Mouse (Mus musculus) stomach, embryonic 16.5 days (tissue): ENCODE measurements at regions not wholly inside any gene's neighbourhood (a gene's known extent, or its start where the extent isn't known, plus 50 kb on each side); places are given as distances from the start of the nearest gene placed in this dataset.

Experiments
- ATAC-seq: fragments of 200-750 bp; cut with Nextera tagmentation; 2 replicates; pipeline ENCODE4 v1.8.0; 2017; ENCODE audit warnings: moderate number of reproducible peaks, moderate TSS enrichment; ENCODE audit not compliant: insufficient read depth, low FRiP score
- H3K27ac ChIP-seq: fragments of 300-500 bp; sonication (generic); 2 replicates; pipeline ENCODE4 v1.5.1; 2014; ENCODE audit warnings: low read length
- H3K27me3 ChIP-seq: fragments of 300-500 bp; sonication (generic); 2 replicates; pipeline ENCODE4 v1.6.1; 2014; ENCODE audit warnings: low read length, control low read depth, mixed read lengths; ENCODE audit not compliant: control insufficient read depth, insufficient read depth
- H3K36me3 ChIP-seq: fragments of 300-500 bp; sonication (generic); 2 replicates; pipeline ENCODE4 v1.6.1; 2014; ENCODE audit warnings: low read length; ENCODE audit not compliant: control insufficient read depth, insufficient read depth
- H3K4me1 ChIP-seq: fragments of 300-500 bp; sonication (generic); 2 replicates; pipeline ENCODE4 v1.6.1; 2014; ENCODE audit warnings: low read length, control low read depth, mixed read lengths; ENCODE audit not compliant: control insufficient read depth, insufficient read depth
- H3K4me2 ChIP-seq: fragments of 300-500 bp; sonication (generic); 2 replicates; pipeline ENCODE4 v1.6.1; 2014; ENCODE audit warnings: low read depth, low read length, mixed read lengths
- H3K4me3 ChIP-seq: fragments of 300-500 bp; sonication (generic); replicated peaks from 2 replicates; pipeline ENCODE4 v1.5.1; 2014; ENCODE audit warnings: mild to moderate bottlenecking, low read length
- H3K9ac ChIP-seq: fragments of 300-500 bp; sonication (generic); 2 replicates; pipeline ENCODE4 v1.6.1; 2014; ENCODE audit warnings: low read length
- H3K9me3 ChIP-seq: fragments of 300-500 bp; sonication (generic); replicated peaks from 2 replicates; pipeline ENCODE4 v1.6.1; 2016; ENCODE audit warnings: low read length, control low read depth; ENCODE audit not compliant: control insufficient read depth
- WGBS: fragments of 180-500 bp; shearing (Covaris S2); extraction: QIAGEN DNeasy Blood & Tissue Kit; methylation state at CpG from one replicate; pipeline ENCODE4 v1.1.7; 2014; 5-methylcytosine and 5-hydroxymethylcytosine counted together

DNA sequence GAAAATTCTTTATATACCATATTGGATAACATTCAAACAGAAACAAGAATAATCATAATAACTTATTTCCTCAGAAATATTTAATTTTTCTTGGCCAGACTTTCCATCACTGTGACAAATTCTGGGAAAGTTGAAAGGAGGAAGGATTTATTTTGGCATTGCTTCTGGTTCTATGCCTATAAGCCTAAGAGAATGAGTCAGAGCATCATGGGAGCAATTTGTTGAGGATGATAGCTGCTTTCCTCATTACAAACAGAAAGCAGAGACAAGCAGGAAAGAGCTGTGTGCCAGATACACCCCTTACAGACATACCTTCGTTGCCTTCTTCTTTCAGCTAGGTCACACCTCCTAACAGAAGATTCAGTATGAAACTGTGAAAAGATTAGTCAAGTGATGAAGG lies 115.3 kb downstream of the Rgs21 start:
- H3K4me3 ChIP-seq = no peak overlapping the region
- H3K36me3 ChIP-seq = no peaks in the 10 kb centered on the region
- no peak overlapping the region for H3K4me2 ChIP-seq
- no peak for ATAC-seq
- H3K9me3 ChIP-seq = no peaks in the 10 kb centered on the region
- H3K27me3 ChIP-seq = no peaks in the 10 kb centered on the region
- no peak overlapping the region for H3K27ac ChIP-seq
- no peaks in the 10 kb centered on the region for H3K4me1 ChIP-seq
- WGBS = 31% methylated on average over 1 of the region's 1 CpGs
- H3K9ac ChIP-seq = no peak overlapping the region

- 59% methylated on average over 1 of the region's 1 CpGs for WGBS
- no peaks in the 10 kb centered on the region for H3K27me3 ChIP-seq
- H3K36me3 ChIP-seq = no peaks in the 10 kb centered on the region
- no peak overlapping the region for H3K4me3 ChIP-seq
- H3K9ac ChIP-seq = no peak overlapping the region
- H3K4me2 ChIP-seq = no peak overlapping the region
- no peak for ATAC-seq
- H3K27ac ChIP-seq = no peak overlapping the region
- H3K9me3 ChIP-seq = no peaks in the 10 kb centered on the region
- H3K4me1 ChIP-seq = no peaks in the 10 kb centered on the region
These were observed 115.7 kb downstream of the Rgs21 start for GRCm38 (mm10) chr1:144451731-144452130.

DNA sequence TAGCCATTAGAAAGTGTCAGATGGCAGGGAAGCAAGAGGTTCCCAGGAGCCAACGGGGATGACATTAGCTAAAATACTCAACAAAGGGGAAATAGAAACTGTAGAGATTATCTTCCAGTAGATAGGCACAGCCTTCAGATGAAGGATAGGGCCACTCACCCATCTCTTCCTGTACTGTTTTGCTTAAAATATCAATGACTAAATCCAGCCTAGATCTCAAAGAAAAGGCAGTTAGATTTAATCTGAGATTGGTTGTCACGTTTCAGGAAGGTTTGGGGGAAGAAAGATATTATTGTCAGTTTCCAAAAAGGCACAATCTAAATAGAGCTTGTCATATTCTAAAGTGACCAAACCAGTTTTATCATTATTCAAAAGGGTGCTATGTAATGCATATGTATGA lies 130.8 kb downstream of the Rgs21 start:
- H3K27ac ChIP-seq = no peak overlapping the region
- H3K4me2 ChIP-seq = no peak overlapping the region
- H3K9me3 ChIP-seq = no peaks in the 10 kb centered on the region
- WGBS = 69% methylated on average over 2 of the region's 2 CpGs
- H3K4me3 ChIP-seq = no peak overlapping the region
- no peak overlapping the region for H3K9ac ChIP-seq
- no peaks in the 10 kb centered on the region for H3K36me3 ChIP-seq
- no peaks in the 10 kb centered on the region for H3K27me3 ChIP-seq
- H3K4me1 ChIP-seq = no peaks in the 10 kb centered on the region
- no peak for ATAC-seq

DNA sequence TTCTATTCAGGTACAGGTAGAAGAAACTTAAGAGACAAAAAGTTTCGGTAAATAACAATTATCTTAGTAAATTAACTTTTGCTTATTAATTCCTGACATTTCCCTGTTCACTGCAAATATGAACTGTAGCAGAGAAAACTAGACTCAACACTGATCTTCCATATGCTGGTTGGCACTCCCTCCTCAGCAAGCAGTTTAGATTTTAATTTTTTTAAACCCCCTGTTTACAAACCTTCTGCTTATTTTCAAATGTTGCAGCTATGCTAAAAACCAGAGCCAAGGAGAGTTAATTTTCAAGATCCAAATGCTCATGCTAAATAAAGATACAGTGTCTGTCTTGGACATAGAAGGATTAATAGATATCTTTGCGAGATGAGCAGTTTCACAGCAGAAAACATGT lies 134.7 kb downstream of the Rgs21 start:
- Histone ChIP-seq H3K27me3 (no peaks in the 10 kb centered on the region), H3K4me3 (no peak overlapping the region), H3K9ac (no peak overlapping the region), H3K27ac (no peak overlapping the region), H3K4me2 (no peak overlapping the region), H3K4me1 (no peaks in the 10 kb centered on the region), H3K36me3 (no peaks in the 10 kb centered on the region), H3K9me3 (no peaks in the 10 kb centered on the region)
- WGBS = 81% methylated on average over 2 of the region's 2 CpGs
- ATAC-seq = no peak

DNA sequence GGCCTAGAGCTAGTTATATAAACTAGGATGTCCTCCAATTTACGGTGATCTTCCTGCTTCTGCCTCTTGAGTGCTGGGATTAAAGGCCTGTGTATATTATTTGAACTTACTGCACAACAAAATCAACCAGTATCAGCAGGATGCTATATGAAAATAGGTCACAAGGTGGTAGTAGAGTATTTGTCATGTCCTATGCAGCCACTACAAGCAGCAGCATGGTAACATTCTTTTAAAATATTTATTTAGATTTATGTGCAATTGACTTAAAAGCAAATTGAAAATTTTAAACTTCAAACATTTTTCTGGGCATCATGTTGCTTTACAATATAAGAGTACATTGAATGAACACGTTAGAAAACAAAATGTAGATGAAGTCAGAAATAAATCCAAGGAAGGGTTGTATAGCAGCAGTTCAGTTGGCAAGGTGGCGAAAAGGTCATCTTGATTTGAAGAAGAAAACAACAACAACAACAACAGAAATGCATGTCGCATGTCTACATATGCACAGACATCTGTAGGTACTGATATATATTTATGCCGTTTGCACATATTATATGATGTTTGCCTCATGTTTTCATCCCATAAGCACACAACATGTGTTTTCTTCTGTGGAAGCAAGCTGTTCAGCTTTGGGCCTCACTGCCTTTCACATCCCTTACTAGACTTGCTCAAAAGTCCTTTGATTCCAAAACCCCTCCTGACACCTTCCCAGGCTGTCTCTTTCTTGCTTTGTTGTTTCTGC lies 135.8 kb downstream of the Rgs21 start:
- no peaks in the 10 kb centered on the region for H3K4me1 ChIP-seq
- H3K4me2 ChIP-seq = no peak overlapping the region
- H3K4me3 ChIP-seq = no peak overlapping the region
- H3K9ac ChIP-seq = no peak overlapping the region
- no peak overlapping the region for H3K27ac ChIP-seq
- no peaks in the 10 kb centered on the region for H3K36me3 ChIP-seq
- no peak for ATAC-seq
- no peaks in the 10 kb centered on the region for H3K9me3 ChIP-seq
- WGBS = 80% methylated on average over 5 of the region's 5 CpGs
- H3K27me3 ChIP-seq = no peaks in the 10 kb centered on the region

DNA sequence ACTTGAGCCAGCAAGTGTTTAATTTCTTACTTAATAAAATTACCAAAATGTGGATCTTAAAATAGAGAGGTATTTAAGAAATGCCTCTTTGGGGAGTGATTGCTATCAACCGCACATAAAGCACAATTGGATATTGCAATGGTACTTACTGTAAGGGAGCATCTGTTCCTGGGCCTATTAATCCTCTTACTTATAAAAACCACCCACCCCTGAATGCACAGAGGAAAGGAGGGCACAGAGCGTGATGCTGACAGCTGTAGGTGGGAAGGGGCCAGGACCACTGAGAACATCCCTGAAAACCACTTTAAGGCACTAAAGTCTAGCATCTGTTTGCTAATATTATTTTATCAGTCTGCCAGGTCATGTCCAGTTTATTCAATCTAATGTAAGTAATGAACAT lies 146.1 kb downstream of the Rgs21 start:
- Histone ChIP-seq H3K9ac (no peak overlapping the region), H3K4me3 (no peak overlapping the region), H3K4me1 (no peaks in the 10 kb centered on the region), H3K27ac (no peak overlapping the region), H3K27me3 (no peaks in the 10 kb centered on the region), H3K4me2 (no peak overlapping the region), H3K36me3 (no peaks in the 10 kb centered on the region), H3K9me3 (no peaks in the 10 kb centered on the region)
- no peak for ATAC-seq
- WGBS = 72% methylated on average over 2 of the region's 2 CpGs

DNA sequence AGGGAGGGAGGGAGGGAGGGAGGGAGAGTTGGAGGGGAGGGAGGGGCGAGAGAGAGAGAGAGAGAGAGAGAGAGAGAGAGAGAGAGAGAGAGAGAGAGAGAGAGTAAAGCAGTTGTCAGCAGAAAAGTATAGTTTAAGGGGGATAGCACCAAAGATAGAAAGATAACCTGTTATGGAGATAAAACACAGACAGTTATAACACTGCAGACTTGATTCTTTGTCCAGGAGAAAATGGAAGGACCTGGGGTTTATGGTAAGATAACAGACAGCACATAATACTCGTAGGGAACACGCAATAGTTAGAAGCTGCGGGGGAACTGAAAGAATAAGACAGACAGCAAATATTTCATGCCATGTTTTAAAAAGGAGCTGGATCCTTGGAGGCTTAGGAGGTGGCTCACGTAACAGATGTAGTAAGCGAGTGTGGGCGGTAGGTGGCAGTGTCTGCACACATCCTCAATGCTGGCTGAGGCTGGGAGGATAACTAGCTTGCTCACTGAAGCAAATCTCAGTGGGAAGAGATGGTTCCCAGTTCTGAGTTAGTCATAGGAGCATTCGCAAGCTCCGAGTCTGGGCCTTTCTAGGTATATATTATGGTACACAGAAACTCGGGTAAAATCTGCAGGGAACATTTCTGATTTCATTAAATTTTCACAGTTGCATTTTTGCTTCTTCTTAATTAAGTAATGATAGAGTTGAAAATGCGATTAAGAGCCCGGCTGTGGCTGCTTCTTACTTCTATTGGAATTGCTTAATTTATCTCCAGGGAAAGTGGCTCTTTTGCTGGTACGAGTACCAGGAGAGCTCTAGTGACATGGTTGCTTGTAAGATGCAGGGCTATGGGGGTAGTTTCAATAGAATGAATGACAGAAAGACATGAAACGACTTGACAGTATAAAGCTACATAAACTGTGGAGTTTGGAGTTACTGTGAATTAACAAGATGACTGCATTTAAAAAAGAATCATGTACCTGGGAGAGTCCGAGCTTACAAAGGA lies 157.6 kb upstream of the Rgs1 start:
- 31% methylated on average over 14 of the region's 15 CpGs for WGBS
- ATAC-seq = peak; percentile 62; the same call in 1 of the 2 replicates
- no peak overlapping the region for H3K4me2 ChIP-seq
- H3K4me1 ChIP-seq = peaks cover 3% of the 10 kb centered on the region; the same call in 1 of the 2 replicates
- H3K9ac ChIP-seq = no peak overlapping the region
- H3K27ac ChIP-seq = no peak overlapping the region
- H3K4me3 ChIP-seq = no peak overlapping the region
- H3K9me3 ChIP-seq = no peaks in the 10 kb centered on the region
- H3K36me3 ChIP-seq = no peaks in the 10 kb centered on the region
- H3K27me3 ChIP-seq = no peaks in the 10 kb centered on the region

- Histone ChIP-seq H3K4me2 (no peak overlapping the region), H3K27me3 (no peaks in the 10 kb centered on the region), H3K27ac (no peak overlapping the region), H3K4me3 (no peak overlapping the region), H3K9ac (no peak overlapping the region), H3K36me3 (no peaks in the 10 kb centered on the region), H3K4me1 (peaks cover 3% of the 10 kb centered on the region; the same call in 1 of the 2 replicates), H3K9me3 (no peaks in the 10 kb centered on the region)
- ATAC-seq = no peak
These were observed 156.7 kb upstream of the Rgs1 start for GRCm38 (mm10) chr1:144405724-144406123.

DNA sequence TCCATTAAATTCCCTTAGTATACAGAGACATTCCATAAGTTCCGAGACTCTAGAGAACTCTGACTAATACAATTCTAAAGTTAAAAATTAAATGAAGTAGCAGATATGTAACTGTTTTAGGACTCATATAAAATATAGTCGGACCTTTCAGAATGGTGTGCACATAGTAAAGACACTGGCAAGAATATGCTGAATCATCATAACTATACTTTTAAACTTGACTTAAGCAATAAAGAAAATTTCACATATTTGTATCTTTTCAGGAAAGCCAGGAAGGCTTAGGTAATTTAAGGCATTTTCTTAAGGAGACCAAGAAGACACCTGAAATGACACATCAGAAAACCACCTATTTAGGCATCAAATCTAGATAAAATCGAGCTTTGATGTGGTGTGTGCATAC lies 156.0 kb upstream of the Rgs1 start:
- Histone ChIP-seq H3K9me3 (no peaks in the 10 kb centered on the region), H3K4me3 (no peak overlapping the region), H3K27ac (no peak overlapping the region), H3K36me3 (no peaks in the 10 kb centered on the region), H3K9ac (no peak overlapping the region), H3K27me3 (no peaks in the 10 kb centered on the region), H3K4me2 (no peak overlapping the region), H3K4me1 (peaks cover 3% of the 10 kb centered on the region; the same call in 1 of the 2 replicates)
- ATAC-seq = no peak
- 64% methylated on average over 3 of the region's 3 CpGs for WGBS
